Mouse (Mus musculus) spleen, adult 2 months (tissue): ENCODE measurements around the gene Slc16a3. TPM values are rescaled to one million over a fixed set of nuclear protein-coding genes. Genes with fewer than 3 reads are reported as not detected.

ENCODE experiments used
- DNase-seq, 2 experiments: peaks; one replicate each; pipeline versions ENCODE4 v3.0.0 to v3.0.0-alpha.2; 2012 to 2021; ENCODE audit warnings: low spot score in 2 of 2, low read depth in 1 of 2
- H3K27ac ChIP-seq: fragments of 200-500 bp; 2 replicates; pipeline ENCODE4 v1.5.1; 2012; ENCODE audit warnings: low read length, inconsistent platforms; ENCODE audit not compliant: insufficient read depth
- H3K27me3 ChIP-seq: fragments of 200-500 bp; 2 replicates; pipeline ENCODE4 v1.6.1; 2012; ENCODE audit warnings: mild to moderate bottlenecking, moderate library complexity, low read length, inconsistent platforms; ENCODE audit not compliant: control insufficient read depth, insufficient read depth
- H3K36me3 ChIP-seq: fragments of 200-500 bp; 2 replicates; pipeline ENCODE4 v1.6.1; 2012; ENCODE audit warnings: mild to moderate bottlenecking, low read length, inconsistent platforms; ENCODE audit not compliant: control insufficient read depth, insufficient read depth
- H3K4me1 ChIP-seq: fragments of 200-500 bp; 2 replicates; pipeline ENCODE4 v1.6.1; 2011; ENCODE audit warnings: inconsistent platforms; ENCODE audit not compliant: control insufficient read depth, insufficient read depth, insufficient read length
- H3K4me3 ChIP-seq: fragments of 200-500 bp; 2 replicates; pipeline ENCODE4 v1.5.1; 2011; ENCODE audit warnings: mild to moderate bottlenecking, inconsistent platforms; ENCODE audit not compliant: insufficient read depth, insufficient read length; ENCODE audit errors: extremely low read depth
- CTCF ChIP-seq: fragments of 200-500 bp; IDR thresholded peaks from 2 replicates; pipeline ENCODE4 v1.5.1; 2011; ENCODE audit warnings: mild to moderate bottlenecking, inconsistent platforms; ENCODE audit not compliant: insufficient read depth, insufficient read length, insufficient replicate concordance; ENCODE audit errors: extremely low read depth
- POLR2A ChIP-seq: fragments of 200-500 bp; IDR thresholded peaks from 2 replicates; pipeline ENCODE4 v1.6.1; 2011; ENCODE audit warnings: low read depth, low read length, inconsistent platforms
- WGBS: fragments of 180-500 bp; shearing (Covaris S2); methylation state at CpG from one replicate; pipeline ENCODE4 v1.1.7; 2018; 5-methylcytosine and 5-hydroxymethylcytosine counted together
- polyA plus RNA-seq: library from polyadenylated mRNA; depleted of rRNA; stranded (reverse); fragments of >200 nt; gene quantifications from 2 replicates; pipeline ENCODE4 v1.2.3, GENCODE M21; 2012

Gene Slc16a3
- polyA plus RNA-seq, 1 experiment = 16.1 TPM

DNA sequence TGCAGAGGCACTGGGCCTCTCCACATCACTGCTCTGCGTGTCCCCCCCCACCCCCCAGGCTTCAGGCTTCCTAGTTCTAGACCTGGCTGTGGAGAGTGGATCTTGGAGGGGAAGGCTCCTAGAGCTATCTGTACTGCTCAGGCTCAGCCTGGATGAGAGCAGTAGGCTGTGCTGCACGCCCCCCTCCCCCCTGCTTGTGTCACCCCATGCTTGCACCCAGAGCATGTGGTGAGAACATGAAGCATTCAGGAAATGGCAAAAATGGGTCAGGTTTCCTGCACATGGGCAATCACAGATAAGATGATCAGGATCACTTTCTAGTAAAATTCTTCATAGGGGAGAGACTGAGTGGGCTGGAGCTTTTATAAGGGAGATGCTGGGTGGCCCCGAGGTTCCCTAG, 11.3 kb downstream of the Slc16a3 start:
- Histone ChIP-seq H3K4me1 (0 out of 2 replicates have a peak, but pooled peaks cover 4% of the 10 kb centered on the region), H3K27ac (no peak overlapping the region), H3K36me3 (peaks cover 28% of the 10 kb centered on the region), H3K27me3 (no peaks in the 10 kb centered on the region), H3K4me3 (no peak overlapping the region)
- TF ChIP-seq CTCF (no peak), POLR2A (no peak)
- no peak for DNase-seq
- WGBS = 53% methylated on average over 3 of the region's 3 CpGs

DNA sequence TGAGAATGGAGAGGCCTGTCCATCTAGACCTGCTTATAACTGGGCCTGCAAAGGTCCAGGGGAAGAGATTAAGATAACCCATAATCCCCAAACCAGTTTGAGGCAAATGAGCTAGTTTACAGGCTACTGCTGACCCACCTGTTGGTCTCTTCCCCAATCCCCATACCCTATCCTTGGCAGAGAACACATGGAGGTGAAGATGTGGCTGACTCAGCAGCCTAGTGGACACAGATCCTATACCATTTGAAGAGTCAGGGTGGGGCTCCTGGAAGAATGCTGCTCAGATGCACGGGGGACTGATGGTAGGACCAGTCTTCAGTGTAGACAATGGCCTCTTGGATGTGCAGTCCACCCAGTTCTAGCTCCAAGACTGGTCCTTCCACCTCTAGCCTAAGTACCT, 12.0 kb downstream of the Slc16a3 start:
- WGBS = 67% methylated on average over 1 of the region's 1 CpGs
- no peaks in the 10 kb centered on the region for H3K27me3 ChIP-seq
- H3K27ac ChIP-seq = no peak overlapping the region
- H3K4me1 ChIP-seq = 0 out of 2 replicates have a peak, but pooled peaks cover 4% of the 10 kb centered on the region
- no peak overlapping the region for H3K4me3 ChIP-seq
- TF ChIP-seq POLR2A = no peak
- TF ChIP-seq CTCF = no peak
- peaks cover 34% of the 10 kb centered on the region for H3K36me3 ChIP-seq
- DNase-seq = no peak

DNA sequence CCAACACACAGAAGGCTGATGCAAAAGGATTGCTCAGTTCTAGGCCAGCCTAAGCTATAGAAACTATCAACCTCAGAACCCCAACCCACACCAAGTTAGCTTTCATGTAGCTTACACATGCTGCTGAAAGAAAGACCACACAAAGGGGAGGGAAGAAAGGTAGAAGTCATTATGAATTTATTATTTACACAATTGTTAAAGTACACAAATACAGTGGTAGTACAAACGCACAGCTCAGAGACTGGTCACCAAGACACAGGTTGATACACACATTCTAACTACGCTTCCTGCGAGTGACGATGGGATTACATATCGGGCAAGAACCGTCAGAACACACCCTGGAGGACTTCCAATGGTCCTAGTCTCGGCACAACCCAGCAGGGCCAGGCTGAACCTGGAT, 13.3 kb downstream of the Slc16a3 start:
- Histone ChIP-seq H3K36me3 (peaks cover 44% of the 10 kb centered on the region), H3K4me3 (no peak overlapping the region), H3K27me3 (no peaks in the 10 kb centered on the region), H3K4me1 (0 out of 2 replicates have a peak, but pooled peaks cover 4% of the 10 kb centered on the region), H3K27ac (no peak overlapping the region)
- no peak for DNase-seq
- TF ChIP-seq POLR2A (no peak), CTCF (no peak)
- 92% methylated on average over 7 of the region's 7 CpGs for WGBS

DNA sequence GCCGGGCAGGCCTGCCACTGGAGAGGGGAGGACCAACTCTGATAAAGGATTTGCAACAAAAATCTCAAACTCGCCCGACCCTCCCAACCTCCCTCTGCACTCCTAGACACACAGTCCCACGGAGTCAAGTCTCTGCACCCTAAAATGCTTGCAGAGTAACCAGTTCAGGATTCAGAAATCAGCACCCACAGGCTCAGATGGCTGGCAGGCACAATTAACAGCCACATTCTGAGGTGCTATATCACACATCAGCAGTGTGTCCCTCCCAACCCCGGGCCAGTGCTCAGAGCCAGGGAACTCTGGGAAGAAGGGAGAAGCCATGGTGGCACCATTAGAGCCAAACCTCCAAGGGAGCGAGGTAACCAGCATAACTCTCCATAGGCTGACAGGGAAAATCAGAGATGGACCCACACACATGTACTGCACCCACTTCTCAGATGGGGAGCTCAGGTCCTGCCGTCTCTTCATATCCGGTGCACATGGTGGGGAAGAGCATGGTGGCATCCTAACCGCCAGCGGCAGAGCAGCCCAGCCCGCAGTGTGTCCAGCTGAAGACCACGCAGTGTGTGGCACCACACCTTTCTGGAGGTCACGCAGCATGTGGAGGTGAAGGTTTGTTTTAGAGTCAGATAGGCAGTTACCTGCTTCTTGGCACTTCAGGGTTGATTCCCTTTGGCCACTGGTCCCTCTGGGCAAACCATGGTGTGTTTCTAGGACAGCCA, 13.9 kb downstream of the Slc16a3 start:
- no peak for DNase-seq
- Histone ChIP-seq H3K4me3 (no peak overlapping the region), H3K27ac (no peak overlapping the region), H3K4me1 (0 out of 2 replicates have a peak, but pooled peaks cover 4% of the 10 kb centered on the region), H3K36me3 (peaks cover 44% of the 10 kb centered on the region), H3K27me3 (no peaks in the 10 kb centered on the region)
- TF ChIP-seq POLR2A = no peak
- no peak for TF ChIP-seq CTCF
- 90% methylated on average over 13 of the region's 13 CpGs for WGBS

DNA sequence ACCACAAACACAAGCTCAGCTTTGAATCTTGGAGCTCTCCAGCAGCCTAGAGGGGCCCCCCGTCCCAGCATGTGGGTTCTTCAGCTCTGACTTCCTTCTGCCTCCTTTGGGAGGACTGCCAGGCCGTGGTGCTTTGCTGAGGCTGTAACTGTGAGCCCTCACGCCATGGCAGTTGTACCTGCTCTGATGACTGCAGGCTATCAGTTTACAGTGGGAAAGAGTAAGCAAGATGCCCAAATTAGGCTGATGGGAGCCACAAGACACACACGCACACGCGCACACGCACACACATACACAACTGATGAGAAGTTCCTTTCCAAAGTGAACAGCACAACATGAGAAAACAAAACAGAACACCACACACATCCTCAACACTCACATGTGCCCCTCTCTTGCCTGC, 14.6 kb downstream of the Slc16a3 start:
- no peak overlapping the region for H3K4me3 ChIP-seq
- no peak overlapping the region for H3K27ac ChIP-seq
- H3K36me3 ChIP-seq = peaks cover 47% of the 10 kb centered on the region
- 87% methylated on average over 7 of the region's 7 CpGs for WGBS
- no peaks in the 10 kb centered on the region for H3K27me3 ChIP-seq
- TF ChIP-seq CTCF = no peak
- TF ChIP-seq POLR2A = no peak
- DNase-seq = no peak
- H3K4me1 ChIP-seq = 0 out of 2 replicates have a peak, but pooled peaks cover 4% of the 10 kb centered on the region

DNA sequence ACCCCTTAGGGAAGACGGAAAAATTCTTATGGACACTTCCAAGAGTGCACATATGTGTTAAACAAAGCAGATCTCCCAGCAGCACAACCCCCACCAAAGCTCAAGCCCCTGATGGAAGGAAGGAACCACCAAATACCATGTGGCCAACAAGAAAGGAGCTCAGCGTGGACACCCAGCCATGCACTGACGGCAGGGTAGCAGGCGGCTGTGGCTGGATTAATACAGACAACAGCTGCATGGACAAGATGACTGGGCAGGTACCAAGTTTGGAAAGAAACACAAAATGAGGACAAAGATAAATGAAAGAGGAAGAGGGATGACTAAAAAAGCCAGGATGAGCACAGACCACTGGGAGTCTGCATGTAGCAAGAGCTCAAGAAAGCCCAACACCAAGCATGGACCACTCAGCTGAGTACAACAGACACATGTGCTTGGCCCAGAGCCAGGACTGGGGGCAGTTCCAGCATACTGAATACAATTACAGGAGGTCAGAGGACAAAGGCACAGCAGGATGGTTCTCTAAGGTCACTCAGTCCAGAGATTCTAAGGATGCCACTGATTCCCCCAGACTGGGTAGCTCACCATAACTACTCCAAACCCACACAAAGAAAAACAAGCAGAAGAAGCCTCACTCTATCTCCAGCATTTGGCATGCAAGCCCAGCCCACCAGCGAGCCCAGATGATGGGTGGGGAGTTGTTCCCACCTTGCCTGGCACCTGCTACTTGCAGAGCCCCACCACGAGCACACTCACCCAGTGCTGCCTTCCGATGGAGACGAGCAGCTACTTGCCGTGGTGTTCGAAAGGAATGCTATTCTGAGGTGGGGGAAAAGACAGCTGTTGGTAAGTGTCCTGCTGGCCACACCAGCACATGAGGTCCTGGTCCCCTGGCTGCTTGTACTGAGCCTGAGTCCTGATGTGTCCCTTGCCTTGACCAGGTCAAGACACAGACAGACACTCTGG, 16.2 kb downstream of the Slc16a3 start:
- no peak for TF ChIP-seq CTCF
- H3K27ac ChIP-seq = no peak overlapping the region
- DNase-seq = no peak
- no peaks in the 10 kb centered on the region for H3K27me3 ChIP-seq
- no peak overlapping the region for H3K4me3 ChIP-seq
- peaks cover 55% of the 10 kb centered on the region for H3K36me3 ChIP-seq
- 94% methylated on average over 10 of the region's 10 CpGs for WGBS
- 0 out of 2 replicates have a peak, but pooled peaks cover 4% of the 10 kb centered on the region for H3K4me1 ChIP-seq

DNA sequence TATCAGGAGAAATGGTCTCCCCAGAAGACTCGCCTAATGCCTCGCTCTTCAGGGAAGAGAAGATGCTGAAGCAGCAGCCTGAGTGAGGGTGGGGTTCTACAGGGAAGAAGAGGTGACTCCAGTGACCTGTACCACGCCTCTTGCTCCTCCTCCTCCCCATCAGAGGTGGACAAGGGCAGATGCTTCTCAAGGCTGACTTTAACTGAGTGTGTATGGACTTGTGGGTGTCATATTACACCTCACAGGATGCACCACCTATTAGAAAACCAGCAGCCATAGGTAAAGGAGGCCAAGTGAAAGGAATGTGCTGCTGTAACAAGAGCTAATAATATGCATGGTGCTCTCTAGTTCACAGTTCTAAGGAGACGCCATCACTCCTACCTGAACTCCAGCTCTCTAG, 17.3 kb downstream of the Slc16a3 start:
- TF ChIP-seq CTCF = no peak
- no peak for TF ChIP-seq POLR2A
- Histone ChIP-seq H3K27me3 (no peaks in the 10 kb centered on the region), H3K27ac (no peak overlapping the region), H3K4me1 (no peaks in the 10 kb centered on the region), H3K4me3 (no peak overlapping the region), H3K36me3 (peaks cover 63% of the 10 kb centered on the region)
- no peak for DNase-seq
- WGBS = 95% methylated on average over 4 of the region's 4 CpGs
